Mouse (Mus musculus) gastrocnemius, adult 18-20 months (tissue): ENCODE measurements around the gene Kcnn1. TPM values are rescaled to one million over a fixed set of nuclear protein-coding genes. Genes with fewer than 3 reads are reported as not detected.
"Not testable (repeated sequence)": the region's sequence is repeated elsewhere in the genome, so short reads cannot be mapped to it uniquely, and the experiment has no call there.

ENCODE experiments used
- DNase-seq: peaks from one replicate; pipeline ENCODE4 v3.0.0; 2021; ENCODE audit warnings: low spot score
- long read RNA-seq, 2 experiments: library from polyadenylated mRNA; stranded (forward); transcript quantifications; one replicate each; pipeline ENCODE4 v2.0.0; 2021
- total RNA-seq, 2 experiments: library from RNA; stranded (reverse); gene quantifications; 2 replicates each; pipeline ENCODE4 v1.2.3; 2021

The Kcnn1 gene
- total RNA-seq = 10 to 100 TPM; 18.2 to 21.1 TPM
- long read RNA-seq, experiment 1, partial matches to known transcripts = 0 of 21 reads
- long read RNA-seq, experiment 1, other reads (novel, unspliced or antisense) = 21 of 21 reads
- long read RNA-seq, experiment 2, partial matches to known transcripts = 7 of 28 reads
- long read RNA-seq, experiment 2, other reads (novel, unspliced or antisense) = 21 of 28 reads

- DNase-seq = no peak
Observed at GRCm38 (mm10) chr8:70862824-70863641, at the start of gene Kcnn1. Gene Kcnn1 (minus strand): TSS chr8:70863258.

DNA sequence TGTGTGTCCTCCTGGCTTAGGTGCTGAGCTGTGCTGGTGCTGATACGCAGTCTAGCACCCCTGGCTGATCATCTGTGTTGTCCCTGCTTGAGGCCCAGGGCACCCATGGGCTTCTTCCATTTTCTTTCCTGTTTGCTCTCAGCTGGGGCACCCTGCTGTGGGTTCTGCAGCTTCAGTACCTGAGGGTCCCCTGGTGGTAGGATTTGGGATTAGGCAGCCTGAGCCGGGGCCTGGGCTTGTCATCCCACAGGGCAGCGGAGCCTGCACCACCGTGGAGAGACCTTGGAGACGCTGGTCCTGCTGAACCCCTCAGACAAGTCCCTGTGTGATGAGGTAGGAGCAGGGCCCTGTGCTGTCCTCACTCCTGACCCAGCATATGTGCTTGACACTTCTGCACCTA lies 48.5 kb upstream of the Kcnn1 start:
- DNase-seq = no peak

DNA sequence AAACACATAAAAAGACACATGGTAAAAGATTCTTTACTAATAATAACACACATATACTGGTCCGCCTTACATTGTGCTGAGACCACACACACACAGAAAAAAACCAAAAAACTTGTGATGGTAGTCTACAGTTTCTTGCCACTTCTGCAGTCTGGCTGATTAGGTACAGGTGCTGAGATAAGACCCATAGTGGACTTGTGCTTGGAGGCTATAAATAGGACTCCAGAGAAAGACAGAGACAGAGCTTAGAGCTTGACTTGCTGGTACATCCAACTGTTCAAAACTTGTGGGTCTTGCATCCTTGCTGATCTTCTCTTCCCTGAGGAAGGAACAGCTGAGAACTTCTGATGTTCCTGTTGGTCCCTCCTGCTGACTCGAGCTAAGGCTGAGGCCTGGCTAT lies 44.5 kb upstream of the Kcnn1 start:
- no peak for DNase-seq

- DNase-seq = peak; percentile 57
Observed at GRCm38 (mm10) chr8:70905831-70906736, 43.0 kb upstream of the Kcnn1 start, which contains the start of gene Map1s. Gene Map1s (plus strand): TSS chr8:70905932.

GRCm38 (mm10) chr8:70905463-70905830 lies 42.4 kb upstream of the Kcnn1 start:
- no peak for DNase-seq

GRCm38 (mm10) chr8:70904532-70904931 lies 41.5 kb upstream of the Kcnn1 start:
- peak; percentile 24 for DNase-seq

GRCm38 (mm10) chr8:70903582-70903981 lies 40.5 kb upstream of the Kcnn1 start:
- no peak for DNase-seq

- no peak for DNase-seq
Observed at GRCm38 (mm10) chr8:70903112-70903511, 40.1 kb upstream of the Kcnn1 start.

DNA sequence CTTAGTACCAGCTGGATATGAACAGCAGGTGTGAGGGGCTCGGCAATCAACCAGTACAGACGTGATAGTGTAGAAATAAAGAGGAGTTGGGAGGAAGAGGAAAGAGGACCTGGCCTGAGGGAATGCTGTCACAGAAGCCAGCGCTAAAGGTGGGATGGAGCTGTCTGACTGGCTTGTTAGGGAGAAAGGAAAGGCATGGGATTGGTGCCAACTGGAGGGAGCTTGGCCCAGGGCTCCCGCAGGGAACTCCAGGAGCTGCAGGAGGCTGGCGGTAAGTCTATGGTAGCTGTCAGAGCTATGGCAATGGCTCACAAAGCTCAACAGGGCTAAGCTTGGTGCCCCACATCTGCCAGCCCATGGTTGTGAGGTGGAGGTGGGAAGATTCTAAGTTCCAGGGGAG lies 39.2 kb upstream of the Kcnn1 start:
- DNase-seq = no peak

GRCm38 (mm10) chr8:70900872-70901387 lies 37.9 kb upstream of the Kcnn1 start:
- no peak for DNase-seq

GRCm38 (mm10) chr8:70899226-70899625 lies 36.2 kb upstream of the Kcnn1 start:
- no peak for DNase-seq

GRCm38 (mm10) chr8:70898661-70899198 lies 35.7 kb upstream of the Kcnn1 start:
- no peak for DNase-seq

DNA sequence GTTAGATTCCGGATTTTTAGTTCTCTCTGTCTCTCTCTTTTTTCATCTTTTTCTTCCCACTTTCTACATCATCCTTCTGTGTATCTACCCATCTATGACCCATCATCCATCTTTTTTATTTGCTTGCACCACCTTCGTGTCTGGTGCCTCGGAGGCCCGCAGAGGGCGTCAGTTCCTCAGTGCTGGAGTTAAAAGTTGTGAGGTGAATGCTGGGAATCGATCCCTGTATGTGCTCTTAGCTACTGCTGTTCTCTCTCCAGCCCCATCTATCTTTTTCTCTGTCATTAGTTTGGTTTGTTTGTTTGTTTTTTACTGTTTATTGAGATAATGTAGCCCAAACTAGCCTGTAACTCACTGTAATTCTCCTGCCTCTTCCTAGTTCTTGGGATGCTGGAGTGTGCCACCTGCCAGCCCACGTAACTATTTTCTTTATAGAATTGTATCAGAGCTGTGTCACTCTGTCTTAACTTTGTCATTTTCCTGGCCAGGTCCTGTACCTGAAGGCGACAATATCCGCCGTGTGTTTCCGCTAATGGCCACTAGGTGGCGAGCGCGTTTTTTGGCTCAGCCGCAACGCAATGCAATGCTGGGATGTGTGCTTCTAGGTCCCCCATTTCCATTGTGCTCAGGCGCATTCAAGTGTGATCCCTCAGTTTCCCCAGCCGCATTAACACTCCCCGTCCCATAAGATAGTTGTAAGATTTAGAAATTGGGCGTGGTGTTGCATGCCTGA lies 34.8 kb upstream of the Kcnn1 start:
- peak; percentile 88 for DNase-seq

DNA sequence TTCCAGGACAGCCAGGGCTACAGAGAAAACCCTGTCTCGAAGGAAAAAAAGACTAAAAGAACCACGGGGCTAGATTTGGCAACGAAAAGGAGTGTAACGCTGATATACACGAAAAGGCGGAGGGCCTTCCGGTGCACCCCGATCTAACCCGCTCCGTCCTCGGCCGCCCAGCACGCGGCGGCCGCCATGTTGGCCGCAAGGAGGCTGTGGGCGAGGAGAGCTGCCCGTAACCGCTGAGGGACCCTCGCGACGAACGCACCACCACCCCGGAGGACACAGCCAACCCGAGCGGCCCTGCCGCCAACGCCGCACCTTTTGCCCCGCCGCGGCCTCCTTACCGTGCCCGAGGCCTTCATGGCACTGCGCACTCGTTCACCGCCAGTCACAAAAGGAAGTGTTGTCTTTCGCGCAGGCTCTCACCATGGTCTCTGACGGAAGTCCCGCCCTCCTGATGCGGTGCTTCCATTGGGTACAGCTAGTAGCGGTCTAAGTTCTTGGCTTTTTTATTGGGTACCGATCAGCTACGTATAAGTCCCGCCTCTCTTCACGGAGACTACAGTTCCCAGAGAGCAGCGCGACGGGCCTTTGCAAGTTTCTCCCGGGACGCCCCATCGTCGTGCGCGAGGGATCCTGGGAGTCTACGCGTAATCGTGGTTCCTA lies 34.1 kb upstream of the Kcnn1 start, which contains the start of gene Rpl18a:
TSS of gene Rpl18a (minus strand) at position 392 of the 660 bp plus-strand sequence.
- peak; percentile 97 for DNase-seq

GRCm38 (mm10) chr8:70896316-70897020 lies 33.4 kb upstream of the Kcnn1 start:
- no peak for DNase-seq

DNA sequence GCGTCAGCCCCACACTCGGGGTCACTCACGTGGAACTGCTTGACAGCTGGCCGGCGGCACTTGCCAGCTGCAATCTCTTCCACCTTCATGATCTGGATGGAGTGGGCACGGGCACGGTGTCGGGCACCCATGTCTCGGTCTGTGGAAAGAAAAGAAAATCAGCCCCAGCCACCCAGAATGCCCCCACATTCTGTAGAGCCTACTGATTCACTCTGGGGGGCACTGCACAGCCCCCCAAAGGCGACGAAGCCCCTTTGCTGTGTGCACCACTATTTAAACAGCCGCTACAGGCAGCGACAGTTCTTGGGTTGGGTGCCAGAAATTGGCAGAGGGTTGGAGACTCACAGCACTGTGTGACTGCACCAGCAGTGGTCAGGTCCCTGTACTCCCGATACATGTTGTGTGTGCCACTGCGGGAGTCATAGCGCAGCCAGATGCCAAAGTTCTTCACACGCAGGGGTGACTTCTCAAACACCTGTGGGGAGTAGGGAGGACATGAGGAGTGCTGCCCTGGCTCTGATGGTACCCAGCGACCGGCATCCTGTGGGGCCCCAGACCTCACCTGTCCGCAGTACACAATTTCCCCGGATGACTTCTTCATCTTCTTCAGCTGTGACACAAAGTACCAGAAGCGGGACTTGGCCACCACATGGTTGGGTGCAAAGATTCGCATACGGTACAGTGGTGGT lies 32.7 kb upstream of the Kcnn1 start:
- not testable (repeated sequence) for DNase-seq

GRCm38 (mm10) chr8:70894771-70895545 lies 31.9 kb upstream of the Kcnn1 start:
- DNase-seq = no peak

GRCm38 (mm10) chr8:70894385-70894720 lies 31.3 kb upstream of the Kcnn1 start:
- no peak for DNase-seq
